Mouse (Mus musculus): ENCODE results near the gene Spa17.

Gene Spa17

GRCm38 (mm10) chr9:37621290-37621689 lies 7.8 kb upstream of the Spa17 start:
- no peak for DNase-seq (ENCODE audit: low spot score in 2 of 2)

GRCm38 (mm10) chr9:37616770-37617169 lies 3.2 kb upstream of the Spa17 start:
- DNase-seq (ENCODE audit: low spot score in 2 of 2), result no peak

GRCm38 (mm10) chr9:37615220-37615619 lies 1.7 kb upstream of the Spa17 start:
- no peak for DNase-seq (ENCODE audit: low spot score in 2 of 2)

- DNase-seq (ENCODE audit: low spot score in 2 of 2), result no peak
These were observed 794 bp upstream of the Spa17 start for GRCm38 (mm10) chr9:37614316-37614715.

GRCm38 (mm10) chr9:37613911-37614280 lies 374 bp upstream of the Spa17 start:
- DNase-seq (ENCODE audit: low spot score in 2 of 2), result no peak

- DNase-seq (ENCODE audit: low spot score in 2 of 2), result no peak
These were observed 4.0 kb downstream of the Spa17 start for GRCm38 (mm10) chr9:37609558-37609957.

- no peak for DNase-seq (ENCODE audit: low spot score in 2 of 2)
These were observed 8.4 kb downstream of the Spa17 start for GRCm38 (mm10) chr9:37605089-37605488.

GRCm38 (mm10) chr9:37600538-37601205 lies 12.8 kb downstream of the Spa17 start:
- no peak for DNase-seq (ENCODE audit: low spot score in 2 of 2)

GRCm38 (mm10) chr9:37598637-37599036 lies 14.9 kb downstream of the Spa17 start:
- DNase-seq (ENCODE audit: low spot score in 2 of 2), result no peak

- DNase-seq (ENCODE audit: low spot score in 2 of 2), result no peak
These were observed 18.0 kb downstream of the Spa17 start for GRCm38 (mm10) chr9:37595570-37595969.

- no peak for DNase-seq (ENCODE audit: low spot score in 2 of 2)
These were observed 19.8 kb downstream of the Spa17 start for GRCm38 (mm10) chr9:37593690-37594089.

GRCm38 (mm10) chr9:37592633-37593032 lies 20.9 kb downstream of the Spa17 start:
- DNase-seq (ENCODE audit: low spot score in 2 of 2), result no peak

- DNase-seq (ENCODE audit: low spot score in 2 of 2), result no peak
These were observed 21.5 kb downstream of the Spa17 start for GRCm38 (mm10) chr9:37592025-37592424.

- no peak for DNase-seq (ENCODE audit: low spot score in 2 of 2)
These were observed 23.1 kb downstream of the Spa17 start for GRCm38 (mm10) chr9:37590381-37590780.

GRCm38 (mm10) chr9:37586718-37587117 lies 26.8 kb downstream of the Spa17 start:
- no peak for DNase-seq (ENCODE audit: low spot score in 2 of 2)

GRCm38 (mm10) chr9:37583594-37583993 lies 29.9 kb downstream of the Spa17 start:
- DNase-seq (ENCODE audit: low spot score in 2 of 2), result no peak

- DNase-seq (ENCODE audit: low spot score in 2 of 2), result peak in 1 of 2 experiments; percentile 18
These were observed 37.0 kb downstream of the Spa17 start for GRCm38 (mm10) chr9:37576436-37576930.

- DNase-seq (ENCODE audit: low spot score in 2 of 2), result no peak
These were observed 41.2 kb downstream of the Spa17 start for GRCm38 (mm10) chr9:37572204-37572876.

- DNase-seq (ENCODE audit: low spot score in 2 of 2), result no peak
These were observed 44.2 kb downstream of the Spa17 start for GRCm38 (mm10) chr9:37569231-37569835.

- no peak for DNase-seq (ENCODE audit: low spot score in 2 of 2)
These were observed 44.8 kb downstream of the Spa17 start for GRCm38 (mm10) chr9:37568605-37569214.

- no peak for DNase-seq (ENCODE audit: low spot score in 2 of 2)
These were observed 45.5 kb downstream of the Spa17 start for GRCm38 (mm10) chr9:37567892-37568604.

GRCm38 (mm10) chr9:37567454-37567853 lies 46.1 kb downstream of the Spa17 start:
- no peak for DNase-seq (ENCODE audit: low spot score in 2 of 2)

Data from spleen, postnatal 14 days (tissue).